Mouse (Mus musculus): ENCODE measurements around the gene Dpysl5.

Gene Dpysl5

DNA sequence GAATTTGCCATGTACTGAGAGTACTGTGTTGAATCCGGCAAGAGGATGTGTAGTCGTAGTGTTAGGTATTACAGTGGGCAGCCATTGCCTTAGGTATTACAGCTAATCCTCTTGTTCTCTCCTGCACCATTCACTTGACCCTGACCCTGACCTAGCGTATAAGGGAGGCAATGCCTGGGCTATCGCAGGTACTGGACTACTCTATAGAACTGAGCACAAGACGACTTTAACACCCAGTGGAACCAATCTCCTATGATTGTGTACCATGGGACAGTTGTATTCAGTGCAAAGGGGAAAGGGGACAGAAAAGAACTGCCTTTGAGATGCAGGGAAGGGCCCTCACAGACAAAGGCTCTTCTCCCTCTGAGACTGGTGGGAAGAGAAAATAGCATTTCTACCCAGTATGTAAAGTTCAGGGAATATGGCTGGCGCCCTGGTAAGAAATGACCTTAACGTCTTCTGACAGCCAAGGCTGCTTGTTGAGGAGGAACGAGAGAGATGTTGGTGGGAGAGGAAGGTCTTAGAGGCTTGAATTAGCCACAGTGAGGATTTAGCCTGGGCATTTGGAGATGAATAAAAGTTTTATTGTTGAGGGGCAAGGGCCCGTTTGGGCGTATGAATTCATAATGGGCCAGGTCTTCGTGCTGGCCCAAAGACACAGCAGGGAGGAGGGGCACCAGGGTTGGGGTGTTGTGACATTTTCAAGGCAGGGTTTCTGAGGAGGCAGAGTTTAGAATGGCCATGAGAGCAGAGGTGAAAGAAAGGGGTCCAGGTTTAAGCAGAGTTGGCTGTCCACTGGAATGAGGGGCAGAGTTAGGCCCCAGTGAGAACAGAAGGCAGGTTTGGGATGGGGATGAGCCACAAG, 113.0 kb downstream of the Dpysl5 start:
- DNase-seq (ENCODE audit: low read depth) = no peak

DNA sequence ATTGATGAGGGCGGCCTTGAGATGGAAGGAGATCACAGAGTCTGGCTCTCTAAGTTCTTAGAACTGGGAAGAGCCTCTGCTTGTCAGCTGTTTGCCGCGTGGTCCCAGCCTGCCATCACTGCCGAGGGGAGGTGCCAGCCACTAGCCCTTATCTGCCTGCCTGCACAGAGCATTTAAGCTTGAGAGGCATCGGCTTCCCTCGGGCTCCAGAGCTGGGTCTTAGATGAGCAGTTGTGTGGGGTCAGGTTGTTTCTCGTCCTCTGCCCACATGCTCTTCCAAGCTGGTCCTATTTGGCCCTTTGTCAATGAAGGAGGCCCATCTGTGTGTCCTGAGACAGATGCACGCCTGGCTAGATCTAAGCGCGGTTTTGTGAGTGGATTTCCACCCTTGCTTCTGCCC, 113.8 kb downstream of the Dpysl5 start:
- no peak for DNase-seq (ENCODE audit: low read depth)

GRCm38 (mm10) chr5:30825821-30826220, 114.5 kb downstream of the Dpysl5 start:
- no peak for DNase-seq (ENCODE audit: low read depth)

GRCm38 (mm10) chr5:30833416-30833815, 122.1 kb downstream of the Dpysl5 start:
- no peak for DNase-seq (ENCODE audit: low read depth)

GRCm38 (mm10) chr5:30839731-30840130, 128.4 kb downstream of the Dpysl5 start:
- DNase-seq (ENCODE audit: low read depth) = no peak

GRCm38 (mm10) chr5:30841896-30842295, 130.5 kb downstream of the Dpysl5 start:
- no peak for DNase-seq (ENCODE audit: low read depth)
